Mouse (Mus musculus) testis, adult 2 months (tissue): ENCODE measurements around the gene Ttpal.

ENCODE experiments used
- CTCF ChIP-seq: fragments of 200-500 bp; IDR thresholded peaks from 2 replicates; pipeline ENCODE4 v1.5.1; 2012; ENCODE audit warnings: low read depth, mild to moderate bottlenecking, inconsistent platforms, low read length, moderate library complexity; ENCODE audit not compliant: control insufficient read depth, insufficient read depth, insufficient replicate concordance
- POLR2A ChIP-seq: fragments of 200-500 bp; IDR thresholded peaks from 2 replicates; pipeline ENCODE4 v1.6.1; 2012; ENCODE audit warnings: low read depth, mild to moderate bottlenecking, inconsistent platforms, low read length, moderate library complexity; ENCODE audit not compliant: control insufficient read depth

GRCm38 (mm10) chr2:163560247-163560646 is 41.9 kb upstream of the Ttpal start:
- TF ChIP-seq CTCF (no peak), POLR2A (no peak)
